Mouse (Mus musculus) midbrain, embryonic 10.5 days (tissue): Measurements from ENCODE around the gene Slc25a44. TPM values are rescaled to one million over a fixed set of nuclear protein-coding genes. Genes with fewer than 3 reads are reported as not detected.
A peak's percentile ranks its signal among the peaks of the same experiment; 100 is the strongest.
"Not testable (repeated sequence)": the region's sequence is repeated elsewhere in the genome, so short reads cannot be mapped to it uniquely, and the experiment has no call there.

ENCODE experiments used
- DNase-seq: peaks from one replicate; pipeline ENCODE4 v3.0.0-alpha.2; 2017; ENCODE audit warnings: low spot score
- H3K27ac ChIP-seq: fragments of 300-500 bp; sonication (generic); replicated peaks from 2 replicates; pipeline ENCODE4 v1.5.1; 2016; ENCODE audit warnings: mild to moderate bottlenecking
- H3K27me3 ChIP-seq: fragments of 300-500 bp; sonication (generic); 2 replicates; pipeline ENCODE4 v1.6.1; 2016; ENCODE audit warnings: low read depth, mild to moderate bottlenecking; ENCODE audit not compliant: poor library complexity, severe bottlenecking
- H3K36me3 ChIP-seq: fragments of 300-500 bp; sonication (generic); 2 replicates; pipeline ENCODE4 v1.6.1; 2016; ENCODE audit warnings: mild to moderate bottlenecking, moderate library complexity
- H3K4me1 ChIP-seq: fragments of 300-500 bp; sonication (generic); 2 replicates; pipeline ENCODE4 v1.6.1; 2016
- H3K4me3 ChIP-seq: fragments of 300-500 bp; sonication (generic); 2 replicates; pipeline ENCODE4 v1.5.1; 2016; ENCODE audit warnings: mild to moderate bottlenecking, moderate library complexity
- H3K9me3 ChIP-seq: fragments of 300-500 bp; sonication (generic); replicated peaks from 2 replicates; pipeline ENCODE4 v1.6.1; 2016; ENCODE audit warnings: mild to moderate bottlenecking
- WGBS: fragments of 180-500 bp; shearing (Covaris S2); methylation state at CpG from one replicate; pipeline ENCODE4 v1.1.7; 2016; 5-methylcytosine and 5-hydroxymethylcytosine counted together
- polyA plus RNA-seq: library from polyadenylated mRNA; unstranded; fragments of >200 nt; fragmentation: Nextera tagmentation; extraction: Ambion mirVana; gene quantifications from 2 replicates; pipeline ENCODE4 v1.2.1, GENCODE M21; 2016

Gene Slc25a44
- polyA plus RNA-seq, 1 experiment from 2014 or later: 18.7 TPM

DNA sequence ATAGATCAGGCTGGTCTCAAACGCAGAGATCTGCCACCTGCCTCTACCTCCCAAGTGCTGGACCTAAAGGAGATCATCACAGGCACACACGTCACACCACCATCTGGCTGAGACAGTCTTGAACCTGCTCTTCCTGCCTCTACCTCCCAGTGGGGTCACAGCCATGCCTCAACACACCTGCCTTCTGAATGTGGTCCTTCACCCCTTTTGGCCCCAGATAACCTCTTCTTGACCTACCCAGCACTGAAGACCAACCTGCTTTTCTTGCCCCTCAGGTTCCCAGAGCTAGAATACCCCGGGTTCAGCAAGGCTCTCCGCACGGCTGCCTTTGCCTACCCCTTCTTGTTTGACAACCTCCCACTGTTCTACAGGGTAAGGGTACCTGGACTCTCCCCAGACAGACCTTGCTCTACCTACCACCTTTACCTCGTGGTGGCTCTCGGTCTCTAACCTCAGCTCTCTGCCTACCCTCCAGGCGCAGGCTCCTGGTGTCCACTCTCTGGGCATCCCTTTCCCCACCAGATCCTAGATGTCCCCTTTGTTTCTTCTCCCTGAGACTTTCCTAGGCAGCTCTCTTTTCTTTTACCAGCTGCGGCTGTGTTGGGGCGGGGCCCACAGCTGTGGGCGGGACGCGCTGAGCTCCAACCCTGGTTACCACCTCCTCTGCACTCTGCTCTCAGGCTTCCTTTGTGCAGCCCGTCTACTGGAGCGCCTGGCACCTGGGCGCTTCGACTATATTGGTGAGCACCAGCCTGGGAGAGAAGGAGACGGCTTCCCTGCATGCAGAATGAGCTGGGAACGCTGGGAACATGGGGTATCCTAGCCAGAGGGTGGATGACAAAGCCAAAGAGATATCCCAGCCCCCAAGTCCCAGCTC lies 49.0 kb downstream of the Slc25a44 start:
- H3K4me3 ChIP-seq: peak overlapping the region; percentile 29; the same call in 1 of the 2 replicates

DNA sequence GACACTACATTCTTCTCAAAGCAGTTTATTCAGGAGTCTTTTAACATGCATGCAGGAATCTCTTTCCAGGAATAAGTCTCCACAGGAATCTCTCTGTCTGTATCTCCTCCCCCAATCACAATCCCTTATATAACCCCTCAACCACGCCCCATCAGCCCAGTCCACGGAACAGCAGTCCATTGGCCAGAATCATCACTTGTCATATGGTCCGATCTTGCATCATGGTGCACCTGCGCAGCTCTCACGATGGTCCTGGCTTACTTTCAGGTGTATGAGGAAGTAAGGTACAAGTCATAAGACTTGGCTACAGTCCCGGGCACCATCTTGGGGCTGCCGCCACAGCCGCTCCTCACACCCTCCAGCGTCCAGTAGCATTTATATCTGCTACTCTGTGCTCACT lies 52.3 kb downstream of the Slc25a44 start, which contains the start of gene Bglap3:
Gene Bglap3, minus strand, starts transcription at position 101 of the 400 bp plus-strand sequence.
- not testable (repeated sequence) for H3K4me3 ChIP-seq, DNase-seq, H3K36me3 ChIP-seq, H3K27ac ChIP-seq, H3K27me3 ChIP-seq
- H3K9me3 ChIP-seq: peaks cover 12% of the 10 kb centered on the region
- WGBS: 95% methylated on average over 9 of the region's 9 CpGs
- H3K4me1 ChIP-seq: peaks cover 12% of the 10 kb centered on the region

More for the DNA sequence above, 49.0 kb downstream of the Slc25a44 start:
- Histone ChIP-seq H3K4me1 (peaks cover 12% of the 10 kb centered on the region), H3K27ac (peak overlapping the region; percentile 65)
- not testable (repeated sequence) for H3K9me3 ChIP-seq, H3K27me3 ChIP-seq, H3K36me3 ChIP-seq
- 12% methylated on average over 19 of the region's 19 CpGs for WGBS
- peak; percentile 63 for DNase-seq

DNA sequence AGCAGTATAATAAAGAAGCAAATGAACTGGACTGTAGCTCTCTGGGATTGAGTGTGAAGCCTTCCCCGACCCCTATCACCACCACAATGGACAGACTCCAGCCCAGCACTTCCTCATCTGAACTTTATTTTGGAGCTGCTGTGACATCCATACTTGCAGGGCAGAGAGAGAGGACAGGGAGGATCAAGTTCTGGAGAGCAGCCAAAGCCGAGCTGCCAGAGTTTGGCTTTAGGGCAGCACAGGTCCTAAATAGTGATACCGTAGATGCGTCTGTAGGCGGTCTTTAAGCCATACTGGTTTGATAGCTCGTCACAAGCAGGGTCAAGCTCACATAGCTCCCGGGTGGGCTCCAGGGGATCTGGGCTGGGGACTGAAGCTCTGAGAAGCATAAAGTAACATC lies 56.4 kb downstream of the Slc25a44 start:
- H3K36me3 ChIP-seq, H3K27ac ChIP-seq, DNase-seq, H3K4me3 ChIP-seq: not testable (repeated sequence)
- 91% methylated on average over 7 of the region's 7 CpGs for WGBS
- Histone ChIP-seq H3K9me3 (peaks cover 12% of the 10 kb centered on the region), H3K27me3 (peaks cover 37% of the 10 kb centered on the region), H3K4me1 (peaks cover 27% of the 10 kb centered on the region)

- not testable (repeated sequence) for H3K36me3 ChIP-seq, DNase-seq, H3K4me3 ChIP-seq, H3K27ac ChIP-seq
- Histone ChIP-seq H3K27me3 (peaks cover 38% of the 10 kb centered on the region), H3K4me1 (peaks cover 27% of the 10 kb centered on the region), H3K9me3 (peaks cover 12% of the 10 kb centered on the region)
- 53% methylated on average over 3 of the region's 7 CpGs for WGBS
Measured at GRCm38 (mm10) chr3:88367517-88367916, 57.4 kb downstream of the Slc25a44 start.

DNA sequence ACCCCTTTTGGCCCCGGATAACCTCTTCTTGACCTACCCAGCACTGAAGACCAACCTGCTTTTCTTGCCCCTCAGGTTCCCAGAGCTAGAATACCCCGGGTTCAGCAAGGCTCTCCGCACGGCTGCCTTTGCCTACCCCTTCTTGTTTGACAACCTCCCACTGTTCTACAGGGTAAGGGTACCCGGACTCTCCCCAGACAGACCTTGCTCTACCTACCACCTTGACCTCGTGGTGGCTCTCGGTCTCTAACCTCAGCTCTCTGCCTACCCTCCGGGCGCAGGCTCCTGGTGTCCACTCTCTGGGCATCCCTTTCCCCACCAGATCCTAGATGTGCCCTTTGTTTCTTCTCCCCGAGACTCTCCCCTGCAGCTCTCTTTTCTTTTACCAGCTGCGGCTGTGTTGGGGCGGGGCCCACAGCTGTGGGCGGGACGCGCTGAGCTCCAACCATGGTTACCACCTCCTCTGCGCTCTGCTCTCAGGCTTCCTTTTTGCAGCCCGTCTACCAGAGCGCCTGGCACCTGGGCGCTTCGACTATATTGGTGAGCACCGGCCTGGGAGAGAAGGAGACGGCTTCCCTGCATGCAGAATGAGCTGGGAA lies 58.0 kb downstream of the Slc25a44 start:
- peak; percentile 40 for DNase-seq
- Histone ChIP-seq H3K4me3 (peak overlapping the region; percentile 42), H3K4me1 (peaks cover 27% of the 10 kb centered on the region), H3K27me3 (peaks cover 38% of the 10 kb centered on the region), H3K36me3 (peaks cover 12% of the 10 kb centered on the region), H3K9me3 (peaks cover 12% of the 10 kb centered on the region)
- 4% methylated on average over 22 of the region's 22 CpGs for WGBS
- H3K27ac ChIP-seq: not testable (repeated sequence)

DNA sequence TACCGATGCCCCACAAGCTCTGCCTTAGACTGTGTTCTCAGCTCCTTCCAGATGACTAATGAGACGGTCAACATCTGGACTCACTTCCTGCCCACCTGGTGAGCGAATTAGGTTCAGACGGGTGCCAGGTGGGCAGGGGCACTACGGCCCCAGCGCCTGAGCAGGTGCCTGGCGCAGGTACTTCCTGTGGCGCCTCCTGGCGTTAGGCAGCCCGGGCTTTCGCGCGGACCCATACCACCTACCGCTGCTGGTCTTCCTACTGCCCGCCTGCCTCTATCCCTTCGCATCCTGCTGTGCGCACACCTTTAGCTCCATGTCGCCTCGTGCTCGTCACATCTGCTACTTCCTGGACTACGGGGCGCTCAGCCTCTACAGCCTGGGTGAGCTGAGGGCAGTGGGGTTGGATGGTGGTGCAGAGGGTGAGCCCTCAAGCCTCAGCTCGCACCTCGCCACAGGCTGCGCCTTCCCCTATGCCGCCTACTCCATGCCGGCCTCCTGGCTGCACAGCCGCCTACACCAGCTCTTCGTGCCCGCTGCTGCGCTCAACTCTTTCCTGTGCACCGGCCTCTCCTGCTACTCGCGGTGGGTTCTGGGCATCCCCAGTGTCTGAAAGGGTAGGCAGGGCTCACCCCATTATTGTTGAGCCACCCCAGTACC lies 59.1 kb downstream of the Slc25a44 start:
- H3K27me3 ChIP-seq: peaks cover 38% of the 10 kb centered on the region
- peaks cover 23% of the 10 kb centered on the region for H3K36me3 ChIP-seq
- DNase-seq: no peak
- 0 out of 2 replicates have a peak overlapping the region, but pooled peaks have one; percentile 4 for H3K4me3 ChIP-seq
- H3K9me3 ChIP-seq: peaks cover 12% of the 10 kb centered on the region
- H3K4me1 ChIP-seq: peaks cover 27% of the 10 kb centered on the region
- WGBS: 37% methylated on average over 34 of the region's 34 CpGs
- H3K27ac ChIP-seq: no peak overlapping the region

DNA sequence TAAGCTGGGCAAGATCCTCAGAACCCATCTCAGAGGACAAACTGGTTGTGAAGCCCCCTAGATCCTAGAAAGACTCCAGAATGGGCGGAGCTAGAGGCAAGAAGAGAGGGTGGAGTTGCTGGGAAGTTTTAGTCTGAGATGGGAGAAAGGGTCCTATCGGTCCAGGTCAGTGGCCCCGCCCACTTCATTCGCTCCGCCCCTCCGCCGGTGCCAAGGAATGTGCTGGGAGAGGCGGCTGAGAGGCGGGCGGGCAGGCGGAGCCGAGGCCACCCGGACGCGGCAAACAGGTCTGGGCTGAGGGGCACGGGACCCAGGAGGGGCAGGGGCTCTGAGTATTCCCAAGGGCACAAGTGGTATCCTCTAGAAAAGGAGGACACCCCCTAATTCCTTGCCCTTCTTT lies 60.6 kb downstream of the Slc25a44 start, which contains the start of gene Paqr6:
Gene Paqr6, plus strand, starts transcription at position 248 of the 400 bp plus-strand sequence.
- Histone ChIP-seq H3K4me1 (peaks cover 27% of the 10 kb centered on the region), H3K4me3 (peak within 1 kb of the TSS; percentile 23)
- WGBS: 1% methylated on average over 16 of the region's 16 CpGs

DNA sequence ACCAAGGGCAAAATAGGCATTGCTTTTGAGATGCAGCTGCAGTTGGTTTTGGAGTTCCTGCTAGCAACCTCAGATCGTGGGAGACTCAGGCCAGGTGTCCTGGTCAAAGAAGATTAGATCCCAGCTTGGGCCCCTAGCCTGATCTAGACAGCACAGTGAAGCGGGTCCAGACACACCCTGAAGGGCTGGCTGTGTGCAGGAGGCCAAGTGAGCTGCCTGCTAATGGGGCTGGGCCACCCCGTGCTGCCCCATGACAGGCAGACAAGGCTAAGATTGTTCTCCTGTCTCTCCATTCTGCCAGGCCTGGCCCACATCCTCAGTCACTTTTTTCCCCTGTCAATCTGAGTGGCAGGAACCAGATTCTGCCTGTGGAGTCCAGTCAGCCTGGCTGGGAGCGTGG lies 61.2 kb downstream of the Slc25a44 start:
- WGBS: 72% methylated on average over 4 of the region's 4 CpGs
- Histone ChIP-seq H3K4me1 (peaks cover 27% of the 10 kb centered on the region), H3K36me3 (peaks cover 44% of the 10 kb centered on the region), H3K27me3 (peaks cover 38% of the 10 kb centered on the region), H3K9me3 (no peaks in the 10 kb centered on the region), H3K4me3 (no peak overlapping the region), H3K27ac (no peak overlapping the region)
- DNase-seq: no peak

More for the DNA sequence above, 60.6 kb downstream of the Slc25a44 start, which contains the start of gene Paqr6:
- H3K9me3 ChIP-seq: no peaks in the 10 kb centered on the region
- peaks cover 38% of the 10 kb centered on the region for H3K36me3 ChIP-seq
- DNase-seq: peak; percentile 43
- peaks cover 38% of the 10 kb centered on the region for H3K27me3 ChIP-seq
- no peak within 1 kb of the TSS for H3K27ac ChIP-seq

DNA sequence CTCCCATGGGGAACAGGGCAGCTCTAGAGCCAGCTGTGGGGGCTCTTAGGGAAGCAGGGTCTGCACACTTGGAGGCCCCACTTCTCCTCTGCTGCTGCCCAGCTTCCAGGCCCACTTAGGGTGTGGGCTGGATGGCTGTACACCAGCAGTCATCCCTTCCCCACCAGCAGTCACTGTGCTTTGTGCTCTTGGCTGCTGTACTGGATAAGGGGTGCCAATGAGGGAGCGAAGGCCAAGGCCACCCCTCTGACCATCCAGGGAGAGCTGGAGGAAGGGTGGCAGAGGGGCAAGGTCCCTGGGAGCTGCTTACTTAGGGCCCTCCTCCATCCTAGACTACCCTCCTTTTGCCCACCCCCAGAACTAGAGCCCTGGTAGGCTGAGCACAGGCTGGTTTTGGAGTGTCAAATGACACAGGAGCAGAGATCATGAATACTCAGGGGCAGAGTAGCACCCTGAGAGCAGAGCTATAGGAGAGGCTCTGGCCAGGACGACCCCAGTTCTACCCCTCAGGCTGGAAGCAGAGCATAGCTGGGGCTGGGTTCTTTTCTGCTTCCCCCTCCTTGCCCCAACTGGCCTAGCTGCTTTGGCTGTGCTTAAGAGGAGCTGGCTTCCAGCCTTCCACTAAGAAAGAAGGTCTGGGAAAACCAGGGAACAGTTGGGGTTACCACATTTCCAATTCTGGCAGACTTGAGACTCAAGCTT lies 63.2 kb downstream of the Slc25a44 start:
- no peak for DNase-seq
- Histone ChIP-seq H3K36me3 (peaks cover 63% of the 10 kb centered on the region), H3K4me1 (peaks cover 22% of the 10 kb centered on the region), H3K9me3 (no peaks in the 10 kb centered on the region), H3K4me3 (no peak overlapping the region), H3K27me3 (peaks cover 34% of the 10 kb centered on the region), H3K27ac (no peak overlapping the region)
- WGBS: 85% methylated on average over 2 of the region's 2 CpGs

- H3K4me3 ChIP-seq: no peak overlapping the region
- no peak overlapping the region for H3K27ac ChIP-seq
- H3K4me1 ChIP-seq: peaks cover 21% of the 10 kb centered on the region
- 81% methylated on average over 5 of the region's 6 CpGs for WGBS
- H3K36me3 ChIP-seq: peaks cover 70% of the 10 kb centered on the region
- no peaks in the 10 kb centered on the region for H3K9me3 ChIP-seq
- H3K27me3 ChIP-seq: peaks cover 27% of the 10 kb centered on the region
- no peak for DNase-seq
Measured at GRCm38 (mm10) chr3:88361096-88361495, 63.8 kb downstream of the Slc25a44 start.
